Mouse (Mus musculus) brain, embryonic 14.5 days (tissue): Measurements from ENCODE around the gene Epha6.
A peak's percentile ranks its signal among the peaks of the same experiment; 100 is the strongest.

Experiments used
- CTCF ChIP-seq: fragments of 200-500 bp; IDR thresholded peaks from 2 replicates; pipeline ENCODE4 v1.5.1; 2012; ENCODE audit warnings: inconsistent platforms, mild to moderate bottlenecking, moderate library complexity, borderline replicate concordance; ENCODE audit not compliant: insufficient read depth, insufficient read length; ENCODE audit errors: extremely low read depth
- POLR2A ChIP-seq: fragments of 200-500 bp; IDR thresholded peaks from 2 replicates; pipeline ENCODE4 v1.6.1; 2012; ENCODE audit warnings: mild to moderate bottlenecking, inconsistent platforms, borderline replicate concordance; ENCODE audit not compliant: poor library complexity, insufficient read depth, insufficient read length, severe bottlenecking; ENCODE audit errors: extremely low read depth

DNA sequence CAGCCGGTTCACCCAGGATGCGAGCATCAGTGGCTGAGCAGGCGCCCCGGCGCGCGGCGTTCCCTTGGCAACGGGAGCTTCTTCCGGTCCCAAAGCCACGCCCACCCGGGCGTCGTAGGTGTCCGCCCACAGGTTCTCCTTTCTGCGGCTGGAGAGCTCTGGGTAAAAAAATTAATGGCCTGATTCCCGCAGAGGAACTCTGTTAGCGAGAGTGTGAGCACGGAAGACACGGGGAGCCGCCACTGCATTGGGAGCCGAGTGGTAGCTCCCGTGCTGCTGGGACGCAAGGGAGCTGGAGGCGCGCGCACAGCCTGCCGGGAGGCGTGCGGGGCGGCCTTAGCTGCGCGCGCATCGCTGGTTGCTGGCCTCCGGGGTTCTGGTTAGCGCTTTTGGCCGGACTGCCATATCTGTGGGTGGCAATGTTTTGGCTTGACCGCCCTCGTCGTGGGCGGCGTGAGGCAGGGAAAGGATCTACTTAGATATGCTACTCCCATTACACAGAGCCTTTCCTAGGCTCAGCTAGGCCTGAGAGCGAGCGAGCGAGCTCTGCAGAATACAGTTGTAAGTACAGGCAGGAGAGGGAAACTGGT, 966.1 kb downstream of the Epha6 start, which contains the start of gene Arl6:
- TF ChIP-seq POLR2A, result peak; percentile 29; the same call in 1 of the 2 replicates
- no peak for TF ChIP-seq CTCF
